Mouse (Mus musculus) C2C12 (cell line): ENCODE data around the gene Ezr.

Experiments used
- CTCF ChIP-seq: IDR thresholded peaks from one replicate; pipeline ENCODE4 v1.5.1; 2011; ENCODE audit not compliant: control insufficient read depth, insufficient read depth, insufficient read length
- MAX ChIP-seq: IDR thresholded peaks from one replicate; pipeline ENCODE4 v1.6.1; 2011; ENCODE audit warnings: mild to moderate bottlenecking, control low read depth
- USF1 ChIP-seq: IDR thresholded peaks from one replicate; pipeline ENCODE4 v1.6.1; 2011; ENCODE audit warnings: low read depth, mild to moderate bottlenecking, control low read depth, moderate library complexity

GRCm38 (mm10) chr17:6776576-6776975 is 6.0 kb downstream of the Ezr start:
- TF ChIP-seq CTCF (no peak), MAX (no peak), USF1 (no peak)
